Mouse (Mus musculus): ENCODE results near the gene Enkd1.

GRCm38 (mm10) chr8:105661167-105661566, 46.8 kb downstream of the Enkd1 start:
- TF ChIP-seq CTCF (IDR thresholded peaks at IDR 0.05; ENCODE audit: extremely low read depth, insufficient read length, insufficient replicate concordance, low read depth, low read length): no peak
- TF ChIP-seq POLR2A (IDR thresholded peaks at IDR 0.05; ENCODE audit: low read depth, low read length): no peak

Data from small intestine, adult 2 months (tissue).